Mouse (Mus musculus): Measurements from ENCODE around the gene Myadml2. TPM values are rescaled to one million over a fixed set of nuclear protein-coding genes. Genes with fewer than 3 reads are reported as not detected.

Myadml2 gene
- total RNA-seq, 4 experiments from 2014 or later: 112 to 153 (median 132) TPM

DNA sequence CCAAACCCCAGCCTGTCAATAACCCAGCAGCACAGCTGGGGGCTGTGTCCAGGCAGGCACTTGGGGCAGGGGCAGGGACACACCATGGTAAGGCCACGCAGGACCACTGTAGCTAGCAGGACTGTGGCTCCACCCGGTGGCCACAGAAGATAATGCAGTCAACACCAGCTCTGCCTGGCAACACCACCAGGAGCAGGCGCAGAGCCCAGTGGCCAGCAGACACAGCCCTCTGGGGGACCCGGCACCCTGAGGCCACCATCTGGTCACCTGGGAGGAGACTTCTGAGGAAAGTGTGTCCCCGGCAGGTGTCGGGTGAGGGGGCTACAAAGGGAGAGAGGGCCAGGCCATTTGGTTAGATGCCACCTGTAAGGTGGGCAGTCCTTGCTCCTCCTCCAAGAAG lies 35.2 kb downstream of the Myadml2 start:
- DNase-seq (ENCODE audit: low spot score in 2 of 2): peak; percentile 72 to 77

DNA sequence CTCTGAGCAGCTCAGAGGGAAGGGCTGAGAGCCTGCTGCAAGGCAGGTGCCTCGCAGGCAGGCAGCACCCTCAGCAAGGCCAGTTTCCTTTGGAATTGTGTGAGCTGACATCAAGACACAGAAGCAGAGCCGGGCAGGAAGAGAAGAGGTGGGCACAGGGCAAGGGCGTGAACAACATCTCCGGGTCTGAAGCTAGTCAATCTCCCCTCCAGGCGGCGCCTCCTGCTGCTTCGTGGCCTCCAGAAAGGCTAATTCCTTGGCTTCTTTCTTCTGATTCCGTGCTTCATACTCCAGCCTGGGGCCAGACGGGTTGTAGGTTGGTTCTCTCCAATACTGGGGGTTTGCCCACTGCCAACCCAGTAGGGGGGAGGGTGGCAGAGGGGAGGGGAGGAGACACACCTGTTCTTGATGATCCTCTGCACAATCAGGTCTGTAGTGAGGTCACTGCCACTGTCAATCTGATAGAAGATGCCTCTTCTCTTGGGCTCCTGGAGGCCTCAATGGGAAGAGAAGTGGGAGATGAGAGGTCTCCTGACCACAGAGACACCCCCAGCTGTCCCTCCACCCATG lies 37.4 kb downstream of the Myadml2 start:
- no peak for DNase-seq (ENCODE audit: low spot score in 2 of 2)

DNA sequence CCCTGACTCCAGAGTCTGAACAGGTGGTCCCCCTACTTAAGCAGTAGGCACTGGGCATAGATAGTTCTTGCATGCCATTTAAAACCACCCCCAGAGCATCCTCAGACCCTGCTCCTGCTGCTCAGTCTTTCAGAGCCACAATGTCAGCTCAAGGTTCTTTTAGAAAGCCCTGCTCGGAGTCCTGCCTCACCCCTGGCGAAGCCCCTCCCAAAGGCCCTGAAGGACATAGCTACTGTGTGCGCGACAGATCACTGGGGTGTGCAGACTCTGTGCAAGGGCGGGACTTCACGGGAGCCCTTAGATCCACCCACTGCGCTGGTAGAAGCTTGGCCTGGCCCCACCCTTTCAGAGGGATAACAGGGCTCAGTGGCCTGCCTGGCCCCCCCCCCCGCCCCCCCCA lies 38.7 kb downstream of the Myadml2 start:
- DNase-seq (ENCODE audit: low spot score in 2 of 2): no peak

DNA sequence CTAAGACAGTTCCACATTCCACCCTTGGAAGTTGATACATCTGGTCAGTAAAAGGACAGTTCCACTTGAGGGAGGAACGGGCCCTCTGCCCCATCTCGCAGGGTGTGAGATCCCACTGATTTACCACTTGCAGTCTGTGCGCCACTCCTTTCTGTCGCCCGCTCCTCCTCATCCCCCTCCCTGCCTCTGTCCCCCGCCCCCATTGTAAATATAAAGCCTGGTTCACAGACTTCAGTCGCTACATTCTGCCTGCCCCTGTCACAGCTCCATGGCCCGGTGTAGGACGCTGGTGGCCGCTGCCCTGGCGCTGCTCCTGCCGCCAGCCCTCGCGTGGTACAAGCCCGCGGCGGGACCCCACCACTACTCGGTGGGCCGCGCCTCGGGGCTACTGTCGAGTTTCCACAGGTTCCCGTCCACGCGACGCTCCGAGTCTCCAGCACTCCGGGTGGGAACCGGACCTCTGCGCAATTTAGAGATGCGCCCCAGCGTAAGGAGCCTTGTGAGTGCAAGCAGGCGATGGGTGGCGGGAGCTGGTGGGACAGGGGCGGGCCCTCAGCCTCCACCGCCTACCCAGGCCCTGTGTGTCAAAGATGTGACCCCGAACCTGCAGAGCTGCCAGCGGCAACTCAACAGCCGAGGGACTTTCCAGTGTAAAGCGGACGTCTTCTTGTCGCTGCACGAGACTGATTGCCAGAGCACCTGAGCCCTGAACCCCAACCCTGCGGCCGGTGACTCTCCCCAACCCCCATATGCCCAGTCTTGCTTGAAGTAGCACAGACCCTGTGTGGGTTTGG lies 39.5 kb downstream of the Myadml2 start, which contains the start of gene Npb:
Gene Npb, plus strand, starts transcription at position 237 of the 794 bp plus-strand sequence.
- no peak for DNase-seq (ENCODE audit: low spot score in 2 of 2)

DNA sequence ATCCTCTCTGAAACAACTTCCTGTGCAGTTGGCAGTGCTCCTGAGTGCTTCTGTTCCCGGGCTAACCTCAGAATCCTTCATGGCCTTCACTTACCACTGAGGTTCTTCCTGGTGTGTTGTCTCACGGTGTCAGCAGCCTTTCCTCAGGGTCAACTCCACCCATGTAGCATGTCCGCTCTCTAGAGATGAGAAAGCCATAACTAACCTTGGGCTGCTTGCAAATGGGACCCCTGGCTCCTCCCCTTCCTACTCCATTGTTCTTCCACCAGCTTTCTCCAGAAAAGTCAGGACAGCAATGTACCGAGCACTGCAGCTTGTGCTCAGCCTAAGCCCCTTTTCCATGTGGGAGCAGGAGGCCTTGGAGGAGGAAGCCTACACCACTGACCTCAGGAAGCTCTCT lies 41.2 kb downstream of the Myadml2 start:
- no peak for DNase-seq (ENCODE audit: low spot score in 2 of 2)

GRCm38 (mm10) chr11:120605667-120606066 lies 42.3 kb downstream of the Myadml2 start:
- no peak for DNase-seq (ENCODE audit: low spot score in 2 of 2)

- DNase-seq (ENCODE audit: low spot score in 2 of 2): no peak
Observed at GRCm38 (mm10) chr11:120603545-120603944, 44.4 kb downstream of the Myadml2 start.

DNA sequence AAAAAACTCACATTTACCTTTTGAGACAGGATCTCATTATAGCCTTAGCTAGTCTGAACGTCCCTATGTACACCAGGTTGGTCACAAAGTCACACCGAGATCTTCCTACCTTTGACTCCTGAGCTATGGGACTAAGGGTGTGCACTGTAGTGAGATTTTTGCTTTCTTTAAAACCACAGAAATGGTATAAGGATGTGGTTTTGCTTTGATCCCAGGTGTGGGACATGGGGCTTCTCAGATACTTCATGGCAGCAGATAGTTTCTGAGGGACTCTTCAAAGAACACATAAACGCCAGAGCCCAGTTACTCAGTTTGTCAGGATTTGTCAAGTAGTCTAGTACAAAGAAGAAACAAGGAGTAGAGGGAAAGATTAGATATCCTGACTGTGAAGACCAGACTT lies 47.2 kb downstream of the Myadml2 start:
- DNase-seq (ENCODE audit: low spot score in 2 of 2): no peak

DNA sequence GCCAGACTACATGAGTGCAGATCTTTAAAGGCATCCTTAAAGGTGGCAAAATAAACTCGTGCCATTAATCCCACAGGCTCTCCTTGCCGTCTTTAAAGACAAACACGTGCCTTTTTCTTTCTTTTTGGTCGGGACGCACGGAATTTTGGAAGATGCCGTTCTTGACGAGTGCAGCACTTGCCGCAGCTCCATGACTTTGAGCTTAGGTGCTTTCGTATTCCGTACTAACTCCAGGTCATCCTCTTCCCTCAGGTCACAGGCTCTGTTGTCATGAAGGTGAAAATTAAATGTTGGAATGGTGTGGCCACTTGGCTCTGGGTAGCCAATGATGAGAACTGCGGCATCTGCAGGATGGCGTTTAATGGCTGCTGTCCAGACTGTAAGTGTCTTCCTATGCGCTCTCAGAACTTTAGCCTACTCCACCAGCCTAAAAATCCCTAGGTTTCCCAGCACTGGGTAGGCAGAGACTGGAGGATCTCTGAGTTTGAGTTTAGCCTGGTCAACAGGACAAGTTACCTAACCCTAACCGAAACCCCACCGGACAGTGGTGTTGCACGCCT lies 48.9 kb downstream of the Myadml2 start:
- DNase-seq (ENCODE audit: low spot score in 2 of 2): no peak

DNA sequence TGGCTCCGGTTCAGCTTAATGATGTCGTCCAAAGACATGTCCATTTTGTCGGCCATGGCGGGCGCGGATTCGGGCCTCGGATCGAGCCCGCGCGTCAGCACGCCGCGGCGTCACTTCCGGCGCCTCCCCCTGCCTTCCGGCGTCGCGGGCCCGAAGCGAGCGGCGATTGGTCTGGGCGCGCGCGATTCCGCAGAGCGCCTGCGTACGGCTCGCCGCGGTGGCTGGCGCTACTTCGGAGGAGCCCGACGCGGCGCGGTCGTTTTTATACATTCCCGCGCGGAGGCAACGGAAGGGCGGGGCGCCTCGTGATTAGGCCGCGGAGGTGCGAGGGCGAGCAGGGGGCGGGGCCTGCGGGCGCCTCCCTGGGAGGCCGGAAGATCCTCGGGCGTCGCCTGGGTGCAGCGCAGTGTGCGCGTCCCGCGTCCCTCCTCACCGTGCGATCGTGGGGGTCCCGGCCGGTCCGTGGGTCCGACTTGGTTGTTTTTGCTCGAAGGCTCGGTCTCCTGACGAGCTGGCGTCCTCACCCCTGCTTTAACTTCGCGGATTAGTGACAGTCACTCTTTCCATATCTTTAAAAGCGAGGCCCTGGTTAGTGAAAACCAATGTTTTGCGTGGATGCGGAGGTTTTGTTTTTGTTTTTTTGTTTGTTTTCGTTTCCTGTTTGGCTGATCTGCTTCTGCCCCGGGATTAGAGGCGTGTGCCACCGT lies 49.5 kb downstream of the Myadml2 start, which contains the start of the genes Alyref and Anapc11:
Gene Alyref, minus strand, starts transcription at position 83 of the 707 bp plus-strand sequence.
Gene Anapc11, plus strand, starts transcription at position 139 of the 707 bp plus-strand sequence.
- DNase-seq (ENCODE audit: low spot score in 2 of 2): peak; percentile 82 to 88

- DNase-seq (ENCODE audit: low spot score in 2 of 2): no peak
Observed at GRCm38 (mm10) chr11:120597240-120598235, 50.4 kb downstream of the Myadml2 start.

Small RNAs within 50 kb of the gene (microRNA-seq; reads per million reads assigned to microRNA genes)
- gene Mir6936: not detected

Other genes with a start within 250 kb of the Myadml2 start
- gene Nploc4, start 210.4 kb downstream of the Myadml2 start, total RNA-seq (2022): 10 to 100 TPM; 87.7 to 97.5 (median 90.6) TPM
- gene Tspan10, start 205.5 kb downstream of the Myadml2 start, total RNA-seq (2022): 1 to 10 TPM in 1 of 4 experiments, not detected in 3; 1.2 TPM
- gene Pde6g, start 194.7 kb downstream of the Myadml2 start, total RNA-seq (2022): 1 to 10 TPM in 2 of 4 experiments, under 1 TPM in 2; 0.70 to 1.0 (median 0.94) TPM
- gene Oxld1, start 190.1 kb downstream of the Myadml2 start, total RNA-seq (2022): 10 to 100 TPM; 20.4 to 26.4 (median 22.2) TPM
- gene Ccdc137, start 190.0 kb downstream of the Myadml2 start, total RNA-seq (2022): 1 to 10 TPM; 4.5 to 6.0 (median 5.1) TPM
- 1 to 10 TPM; 4.7 to 7.5 (median 6.2) TPM for gene Arl16, start 180.6 kb downstream of the Myadml2 start, total RNA-seq (2022)
- gene Mrpl12, start 163.5 kb downstream of the Myadml2 start, total RNA-seq (2022): 100 to 1,000 TPM; 121 to 138 (median 132) TPM
- 1 to 10 TPM; 1.9 to 5.0 (median 3.1) TPM for gene Slc25a10, start 156.3 kb downstream of the Myadml2 start, total RNA-seq (2022)
- gene Gcgr, start 117.5 kb downstream of the Myadml2 start, total RNA-seq (2022): under 1 TPM in 1 of 4 experiments, not detected in 3; 0.29 TPM
- gene Mcrip1, start 98.4 kb downstream of the Myadml2 start, total RNA-seq (2022): 10 to 100 TPM; 18.6 to 20.5 (median 20.1) TPM
- 100 to 1,000 TPM; 157 to 382 (median 178) TPM for gene Ppp1r27, start 97.0 kb downstream of the Myadml2 start, total RNA-seq (2022)
- 100 to 1,000 TPM; 162 to 245 (median 209) TPM for gene P4hb, start 74.9 kb downstream of the Myadml2 start, total RNA-seq (2022)
- gene Arhgdia, start 66.5 kb downstream of the Myadml2 start, total RNA-seq (2022): 10 to 100 TPM; 74.3 to 86.2 (median 80.7) TPM
- gene Alyref, start 49.8 kb downstream of the Myadml2 start, total RNA-seq (2022): 10 to 100 TPM; 20.1 to 40.8 (median 35.8) TPM
- gene Anapc11, start 49.7 kb downstream of the Myadml2 start, total RNA-seq (2022): 10 to 100 TPM; 42.5 to 54.1 (median 49.7) TPM
- not detected for gene Npb, start 39.7 kb downstream of the Myadml2 start, total RNA-seq (2022)
- 10 to 100 TPM; 20.0 to 26.8 (median 26.0) TPM for gene Pcyt2, start 30.2 kb downstream of the Myadml2 start, total RNA-seq (2022)
- 1 to 10 TPM; 2.6 to 4.5 (median 3.8) TPM for gene Sirt7, start 22.9 kb downstream of the Myadml2 start, total RNA-seq (2022)
- 10 to 100 TPM; 49.5 to 63.3 (median 59.3) TPM for gene Mafg, start 14.6 kb downstream of the Myadml2 start, total RNA-seq (2022)
- gene Pycr1, start 4.4 kb downstream of the Myadml2 start, total RNA-seq (2022): 1 to 10 TPM; 3.7 to 5.3 (median 4.8) TPM
- gene Notum, start 13.0 kb upstream of the Myadml2 start, total RNA-seq (2022): under 1 TPM in 1 of 4 experiments, not detected in 3; 0.22 TPM
- gene Aspscr1, start 24.8 kb upstream of the Myadml2 start, total RNA-seq (2022): 10 to 100 TPM; 32.2 to 39.8 (median 35.2) TPM
- gene Cenpx, start 65.6 kb upstream of the Myadml2 start, total RNA-seq (2022): 10 to 100 TPM; 26.1 to 31.0 (median 27.3) TPM
- gene Lrrc45, start 65.8 kb upstream of the Myadml2 start, total RNA-seq (2022): 1 to 10 TPM; 1.8 to 4.4 (median 2.9) TPM
- 1 to 10 TPM in 2 of 4 experiments, under 1 TPM in 2; 0.75 to 1.2 (median 0.89) TPM for gene Rac3, start 73.3 kb upstream of the Myadml2 start, total RNA-seq (2022)
- 1 to 10 TPM; 7.9 to 9.8 (median 8.7) TPM for gene Dcxr, start 79.1 kb upstream of the Myadml2 start, total RNA-seq (2022)
- 10 to 100 TPM in 2 of 4 experiments, 1 to 10 TPM in 2; 6.1 to 30.8 (median 10.4) TPM for gene Cbr2, start 84.0 kb upstream of the Myadml2 start, total RNA-seq (2022)
- gene Hmga1b, start 114.6 kb upstream of the Myadml2 start, total RNA-seq (2022): 10 to 100 TPM; 14.8 to 40.9 (median 19.1) TPM
- gene Rfng, start 136.0 kb upstream of the Myadml2 start, total RNA-seq (2022): 10 to 100 TPM; 10.8 to 13.6 (median 13.1) TPM
- 10 to 100 TPM; 65.4 to 71.6 (median 69.3) TPM for gene Gps1, start 136.1 kb upstream of the Myadml2 start, total RNA-seq (2022)
- gene Dus1l, start 148.2 kb upstream of the Myadml2 start, total RNA-seq (2022): 10 to 100 TPM; 29.0 to 36.8 (median 35.0) TPM
- gene Fasn, start 176.4 kb upstream of the Myadml2 start, total RNA-seq (2022): 10 to 100 TPM in 2 of 4 experiments, 1 to 10 TPM in 2; 8.4 to 12.2 (median 9.4) TPM

All from gastrocnemius, adult 8-10 months (tissue).